Mouse (Mus musculus): Measurements from ENCODE around the gene Dusp18. TPM values are rescaled to one million over a fixed set of nuclear protein-coding genes. Genes with fewer than 3 reads are reported as not detected.

Dusp18 gene
- polyA plus RNA-seq, 2 experiments: 0.16 to 0.20 TPM

GRCm38 (mm10) chr11:3863454-3864112 is 31.5 kb upstream of the Dusp18 start, which contains the start of gene Osbp2:
Gene Osbp2 (minus strand): TSS chr11:3863903.
- no peaks in the 10 kb centered on the region for H3K9me3 ChIP-seq (ENCODE audit: control insufficient read depth, low read length)
- peak within 1 kb of the TSS; percentile 67 for H3K4me2 ChIP-seq (ENCODE audit: low read depth)
- peak within 1 kb of the TSS; percentile 38 to 44 for H3K4me3 ChIP-seq (ENCODE audit: insufficient read depth in 1 of 2, low read depth in 2 of 2, low read length in 2 of 2)
- TF ChIP-seq EP300 (IDR thresholded peaks at IDR 0.05; ENCODE audit: low read depth): no peak
- TF ChIP-seq CTCF (IDR thresholded peaks at IDR 0.05; ENCODE audit: low read depth): peak; percentile 31
- DNase-seq (ENCODE audit: low read depth in 3 of 3, low spot score in 3 of 3) (peak; percentile 30 to 43 (median 31)), ATAC-seq (ENCODE audit: insufficient read depth) (peak; percentile 89)
- WGBS (ENCODE audit: insufficient replicate concordance): 2% methylated on average over 50 of the region's 58 CpGs
- H3K9ac ChIP-seq (replicated peaks): no peak within 1 kb of the TSS
- no peak within 1 kb of the TSS for H3K27ac ChIP-seq
- peaks cover 8% of the 10 kb centered on the region; the same call in 1 of the 2 replicates for H3K27me3 ChIP-seq (ENCODE audit: control insufficient read depth, insufficient read depth, low read length)
- peaks cover 2 to 5% of the 10 kb centered on the region in 2 experiments; a peak in 2 of 4 replicates for H3K4me1 ChIP-seq (replicated peaks; ENCODE audit: control insufficient read depth in 2 of 2, insufficient read depth in 2 of 2, low read length in 1 of 2)
- H3K36me3 ChIP-seq (replicated peaks; ENCODE audit: control insufficient read depth, insufficient read depth, low read depth): no peaks in the 10 kb centered on the region

- TF ChIP-seq EP300 (IDR thresholded peaks at IDR 0.05; ENCODE audit: low read depth): no peak
- TF ChIP-seq CTCF (IDR thresholded peaks at IDR 0.05; ENCODE audit: low read depth): no peak
- 32% methylated on average over 6 of the region's 6 CpGs for WGBS (ENCODE audit: insufficient replicate concordance)
Observed at GRCm38 (mm10) chr11:3864343-3864742, 30.7 kb upstream of the Dusp18 start.

GRCm38 (mm10) chr11:3876419-3876818 is 18.6 kb upstream of the Dusp18 start:
- H3K4me3 ChIP-seq (ENCODE audit: insufficient read depth in 1 of 2, low read depth in 2 of 2, low read length in 2 of 2): no peak overlapping the region
- no peaks in the 10 kb centered on the region for H3K27me3 ChIP-seq (ENCODE audit: control insufficient read depth, insufficient read depth, low read length)
- no peak overlapping the region for H3K27ac ChIP-seq
- DNase-seq (ENCODE audit: low read depth in 3 of 3, low spot score in 3 of 3) (no peak), ATAC-seq (ENCODE audit: insufficient read depth) (no peak)
- H3K4me1 ChIP-seq (replicated peaks; ENCODE audit: control insufficient read depth in 2 of 2, insufficient read depth in 2 of 2, low read length in 1 of 2): no peaks in the 10 kb centered on the region
- TF ChIP-seq CTCF (IDR thresholded peaks at IDR 0.05; ENCODE audit: low read depth) (no peak), EP300 (IDR thresholded peaks at IDR 0.05; ENCODE audit: low read depth) (no peak)
- WGBS (ENCODE audit: insufficient replicate concordance): 54% methylated on average over 6 of the region's 6 CpGs
- no peaks in the 10 kb centered on the region for H3K36me3 ChIP-seq (replicated peaks; ENCODE audit: control insufficient read depth, insufficient read depth, low read depth)
- H3K4me2 ChIP-seq (ENCODE audit: low read depth): no peak overlapping the region
- no peak overlapping the region for H3K9ac ChIP-seq (replicated peaks)
- H3K9me3 ChIP-seq (ENCODE audit: control insufficient read depth, low read length): no peaks in the 10 kb centered on the region

More at GRCm38 (mm10) chr11:3864343-3864742, 30.7 kb upstream of the Dusp18 start:
- peaks cover 2 to 5% of the 10 kb centered on the region in 2 experiments; a peak in 2 of 4 replicates for H3K4me1 ChIP-seq (replicated peaks; ENCODE audit: control insufficient read depth in 2 of 2, insufficient read depth in 2 of 2, low read length in 1 of 2)
- no peak overlapping the region for H3K9ac ChIP-seq (replicated peaks)
- no peak overlapping the region for H3K4me3 ChIP-seq (ENCODE audit: insufficient read depth in 1 of 2, low read depth in 2 of 2, low read length in 2 of 2)
- no peaks in the 10 kb centered on the region for H3K9me3 ChIP-seq (ENCODE audit: control insufficient read depth, low read length)
- H3K27ac ChIP-seq: no peak overlapping the region
- H3K27me3 ChIP-seq (ENCODE audit: control insufficient read depth, insufficient read depth, low read length): peaks cover 8% of the 10 kb centered on the region; the same call in 1 of the 2 replicates
- no peak for ATAC-seq (ENCODE audit: insufficient read depth)
- H3K36me3 ChIP-seq (replicated peaks; ENCODE audit: control insufficient read depth, insufficient read depth, low read depth): no peaks in the 10 kb centered on the region
- DNase-seq (ENCODE audit: low read depth in 3 of 3, low spot score in 3 of 3): no peak
- H3K4me2 ChIP-seq (ENCODE audit: low read depth): peak overlapping the region; percentile 67

- 51% methylated on average over 7 of the region's 7 CpGs for WGBS (ENCODE audit: insufficient replicate concordance)
- Histone ChIP-seq H3K27me3 (ENCODE audit: control insufficient read depth, insufficient read depth, low read length) (no peaks in the 10 kb centered on the region; the same call in 1 of the 2 replicates), H3K27ac (no peak overlapping the region), H3K9me3 (ENCODE audit: control insufficient read depth, low read length) (no peaks in the 10 kb centered on the region), H3K36me3 (replicated peaks; ENCODE audit: control insufficient read depth, insufficient read depth, low read depth) (no peaks in the 10 kb centered on the region), H3K9ac (replicated peaks) (no peak overlapping the region), H3K4me1 (replicated peaks; ENCODE audit: control insufficient read depth in 2 of 2, insufficient read depth in 2 of 2, low read length in 1 of 2) (no peaks in the 10 kb centered on the region), H3K4me2 (ENCODE audit: low read depth) (no peak overlapping the region), H3K4me3 (ENCODE audit: insufficient read depth in 1 of 2, low read depth in 2 of 2, low read length in 2 of 2) (no peak overlapping the region)
- ATAC-seq (ENCODE audit: insufficient read depth): no peak
- DNase-seq (ENCODE audit: low read depth in 3 of 3, low spot score in 3 of 3): no peak
- no peak for TF ChIP-seq CTCF (IDR thresholded peaks at IDR 0.05; ENCODE audit: low read depth)
Observed at GRCm38 (mm10) chr11:3878660-3879059, 16.4 kb upstream of the Dusp18 start.

GRCm38 (mm10) chr11:3879836-3880235 is 15.2 kb upstream of the Dusp18 start:
- ATAC-seq (ENCODE audit: insufficient read depth): no peak
- Histone ChIP-seq H3K9ac (replicated peaks) (no peak overlapping the region), H3K27ac (no peak overlapping the region), H3K4me2 (ENCODE audit: low read depth) (no peak overlapping the region), H3K9me3 (ENCODE audit: control insufficient read depth, low read length) (no peaks in the 10 kb centered on the region), H3K4me3 (ENCODE audit: insufficient read depth in 1 of 2, low read depth in 2 of 2, low read length in 2 of 2) (no peak overlapping the region), H3K27me3 (ENCODE audit: control insufficient read depth, insufficient read depth, low read length) (no peaks in the 10 kb centered on the region; the same call in 1 of the 2 replicates), H3K4me1 (replicated peaks; ENCODE audit: control insufficient read depth in 2 of 2, insufficient read depth in 2 of 2, low read length in 1 of 2) (0 out of 4 replicates have a peak, but pooled peaks cover 0 to 1% of the 10 kb centered on the region in 2 experiments), H3K36me3 (replicated peaks; ENCODE audit: control insufficient read depth, insufficient read depth, low read depth) (no peaks in the 10 kb centered on the region)
- DNase-seq (ENCODE audit: low read depth in 3 of 3, low spot score in 3 of 3): peak; percentile 36 to 50 (median 45)
- 38% methylated on average over 2 of the region's 2 CpGs for WGBS (ENCODE audit: insufficient replicate concordance)
- peak; percentile 87 for TF ChIP-seq CTCF (IDR thresholded peaks at IDR 0.05; ENCODE audit: low read depth)
- no peak for TF ChIP-seq EP300 (IDR thresholded peaks at IDR 0.05; ENCODE audit: low read depth)
